10 mouse cellular contexts compared by ENCODE assay signal in the genomic region with DNA sequence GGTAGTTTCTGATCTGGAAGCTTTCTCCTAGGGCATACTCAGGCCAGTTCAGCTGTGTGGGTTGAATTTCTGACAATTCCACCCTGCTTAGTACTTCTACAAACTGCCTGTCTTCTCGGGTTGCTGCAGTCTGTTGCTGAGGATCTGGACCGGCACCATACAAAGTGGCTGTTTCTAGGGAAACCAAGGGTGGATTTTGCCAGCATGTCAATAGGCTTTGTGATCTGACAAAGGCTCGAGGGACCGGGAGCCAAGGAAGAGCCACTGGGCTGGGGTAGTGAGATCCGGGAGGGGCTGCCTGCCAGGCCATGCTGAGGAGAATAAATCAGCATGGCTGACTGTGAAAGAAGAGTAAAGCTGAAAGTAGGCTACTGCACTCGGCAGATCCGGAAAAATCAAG. TPM values are rescaled to one million over a fixed set of nuclear protein-coding genes. Genes with fewer than 3 reads are reported as not detected.
DNase-seq lines count a peak whose midpoint lies in the region; ATAC-seq and TF ChIP-seq lines count a peak whose summit lies in the region.
"Had no signal": no experiment of that assay in that cellular context is flagged by ENCODE, and none has a peak within 500 bp of the region (broad histone marks: within the 10 kb centered on the region; RNA-seq: fewer than 3 reads in every experiment).

No protein-coding gene starts in this region.

- DNase-seq in cerebellum, postnatal 10 days, result peak; percentile 49 to 68
- DNase-seq in cerebellum, adult 8-10 months, result no peak
- DNase-seq in embryo, embryonic 10 days (ENCODE audit: low spot score), result peak; percentile 55
- peak; percentile 89 for DNase-seq in midbrain, postnatal 0 days (ENCODE audit: low spot score)
- DNase-seq in gastrocnemius, postnatal 25 days, result no peak
- DNase-seq in heart, postnatal 10 days, result no peak
- DNase-seq: heart, postnatal 14 days had no signal

- 15% methylated on average over 7 of the region's 7 CpGs for WGBS in hindbrain, embryonic 13.5 days
- 9% methylated on average over 7 of the region's 7 CpGs for WGBS in midbrain, postnatal 0 days
- 50% methylated on average over 7 of the region's 7 CpGs for WGBS in intestine, postnatal 0 days

- no peak overlapping the region for H3K9ac ChIP-seq in hindbrain, embryonic 13.5 days
- no peak overlapping the region for H3K9ac ChIP-seq in midbrain, postnatal 0 days (replicated peaks; ENCODE audit: low read length, poor library complexity, severe bottlenecking)
- H3K9ac ChIP-seq in intestine, postnatal 0 days (ENCODE audit: low read depth, low read length), result no peak overlapping the region

- peak overlapping the region; percentile 66 for H3K27ac ChIP-seq in hindbrain, embryonic 13.5 days
- H3K27ac ChIP-seq in midbrain, postnatal 0 days (ENCODE audit: low read depth, low read length), result peak overlapping the region; percentile 68
- H3K27ac ChIP-seq in intestine, postnatal 0 days (ENCODE audit: low read depth, low read length), result no peak overlapping the region
- H3K27ac ChIP-seq: kidney, postnatal 0 days had no signal

- intact Hi-C loops in heart, postnatal 10 days (cut with DNase I), result no loop called here

- H3K4me3 ChIP-seq in hindbrain, embryonic 13.5 days, result no peak overlapping the region
- no peak overlapping the region for H3K4me3 ChIP-seq in midbrain, postnatal 0 days (ENCODE audit: low read depth, low read length)
- no peak overlapping the region for H3K4me3 ChIP-seq in intestine, postnatal 0 days (ENCODE audit: low read depth, low read length)

- H3K4me1 ChIP-seq in hindbrain, embryonic 13.5 days (replicated peaks), result peaks cover 37% of the 10 kb centered on the region
- H3K4me1 ChIP-seq in midbrain, postnatal 0 days (ENCODE audit: insufficient read depth, low read length), result peaks cover 13% of the 10 kb centered on the region; the same call in 1 of the 2 replicates
- H3K4me1 ChIP-seq in intestine, postnatal 0 days (replicated peaks; ENCODE audit: control insufficient read depth, insufficient read depth, low read length), result no peaks in the 10 kb centered on the region

- H3K27me3 ChIP-seq in hindbrain, embryonic 13.5 days, result 0 out of 2 replicates have a peak, but pooled peaks cover 7% of the 10 kb centered on the region
- no peaks in the 10 kb centered on the region for H3K27me3 ChIP-seq in midbrain, postnatal 0 days (ENCODE audit: insufficient read depth, low read length)
- H3K27me3 ChIP-seq in intestine, postnatal 0 days (replicated peaks; ENCODE audit: control insufficient read depth, insufficient read depth, low read length), result no peaks in the 10 kb centered on the region

- peak; percentile 77 for ATAC-seq in hindbrain, embryonic 13.5 days (ENCODE audit: low FRiP score)
- ATAC-seq in midbrain, postnatal 0 days (ENCODE audit: low FRiP score), result peak; percentile 88
- ATAC-seq in intestine, postnatal 0 days, result no peak

- H3K4me2 ChIP-seq in hindbrain, embryonic 13.5 days, result no peak overlapping the region
- H3K4me2 ChIP-seq in midbrain, postnatal 0 days (ENCODE audit: low read depth, low read length, poor library complexity, severe bottlenecking), result no peak overlapping the region; the same call in 1 of the 2 replicates
- H3K4me2 ChIP-seq in intestine, postnatal 0 days (replicated peaks; ENCODE audit: low read depth), result no peak overlapping the region

- no peaks in the 10 kb centered on the region for H3K36me3 ChIP-seq in hindbrain, embryonic 13.5 days
- no peaks in the 10 kb centered on the region for H3K36me3 ChIP-seq in midbrain, postnatal 0 days (ENCODE audit: insufficient read depth, low read length)
- H3K36me3 ChIP-seq in intestine, postnatal 0 days (ENCODE audit: control insufficient read depth, insufficient read depth), result no peaks in the 10 kb centered on the region

- no peak for TF ChIP-seq CTCF in midbrain, postnatal 0 days (IDR thresholded peaks at IDR 0.05)
- no peak for TF ChIP-seq CTCF in intestine, postnatal 0 days (IDR thresholded peaks at IDR 0.05; ENCODE audit: low read depth)

- no peaks in the 10 kb centered on the region for H3K9me3 ChIP-seq in hindbrain, embryonic 13.5 days
- no peaks in the 10 kb centered on the region for H3K9me3 ChIP-seq in midbrain, postnatal 0 days (ENCODE audit: low read length)
- no peaks in the 10 kb centered on the region for H3K9me3 ChIP-seq in intestine, postnatal 0 days (ENCODE audit: control insufficient read depth)

RNA-seq across cellular contexts. Expression of a gene that starts 25.8 kb away (rescaled TPM):
- polyA plus RNA-seq in hindbrain, embryonic 13.5 days (2015; fragmentation: Nextera tagmentation; extraction: Ambion mirVana), result 22.6 and 24.5 TPM in 2 replicates
- 28.3 TPM in 2 replicates for total RNA-seq in midbrain, postnatal 0 days (2014; rRNA removed)
- polyA plus RNA-seq in midbrain, postnatal 0 days (2015; fragmentation: Nextera tagmentation; extraction: Ambion mirVana), result 13.7 and 18.3 TPM in 2 replicates
- under 1 TPM; 0.03 to 0.05 TPM for total RNA-seq in gastrocnemius, postnatal 25 days (2021)
- total RNA-seq in heart, postnatal 10 days (2021), result under 1 TPM in 1 of 2 experiments, not detected in 1; 0.02 TPM
- polyA plus RNA-seq in intestine, postnatal 0 days (2015; fragmentation: Nextera tagmentation; extraction: Ambion mirVana), result 0.33 and 0.40 TPM in 2 replicates
- total RNA-seq: heart, postnatal 14 days had no signal

Comparison
In these comparisons a context has a peak if more than half of its experiments do, and no peak if none do; other contexts are left out.
1. DNase-seq: peak in cerebellum, postnatal 10 days (2 of 2), embryo, embryonic 10 days (single experiment) and midbrain, postnatal 0 days (single experiment); none in cerebellum, adult 8-10 months (single experiment), gastrocnemius, postnatal 25 days (single experiment) and heart, postnatal 10 days (0 of 2).
2. RNA of a gene that starts 25.8 kb away (total RNA-seq): 28.3 TPM in midbrain, postnatal 0 days; 0.03 to 0.05 TPM in gastrocnemius, postnatal 25 days and 0.02 TPM in heart, postnatal 10 days; every median in the first group is over 10 times any median in the second.